Mouse (Mus musculus): ENCODE results near the gene Mrpl52.

Gene Mrpl52

DNA sequence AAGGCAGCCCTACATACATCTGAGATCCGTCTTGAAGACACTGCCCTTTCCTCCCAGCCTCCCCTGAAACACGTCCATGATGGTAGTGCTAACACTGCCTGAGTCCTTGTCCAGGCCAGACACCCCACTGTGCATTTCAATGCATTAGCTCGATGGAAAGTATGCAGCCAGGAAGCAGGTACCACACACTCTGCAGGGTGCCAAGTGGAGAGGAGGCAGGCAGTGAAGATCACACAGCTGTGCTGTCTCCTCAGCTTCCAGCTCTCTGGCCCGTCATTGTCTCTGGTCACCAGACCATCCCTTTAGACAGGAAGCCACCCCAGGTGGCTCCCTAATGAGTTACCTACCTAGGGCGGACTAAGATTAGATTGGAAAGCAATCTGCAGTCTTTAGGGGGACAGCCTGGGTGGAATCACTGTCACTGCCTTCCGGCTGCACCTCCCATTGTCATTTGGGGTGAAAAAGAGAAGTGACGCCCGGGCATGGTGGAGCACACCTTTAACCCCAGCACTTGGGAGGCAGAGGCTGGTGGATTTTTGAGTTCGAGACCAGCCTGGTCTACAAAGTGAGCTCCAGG is 14.6 kb upstream of the Mrpl52 start:
- peak; percentile 52 for DNase-seq (ENCODE audit: inconsistent ontology term)

DNA sequence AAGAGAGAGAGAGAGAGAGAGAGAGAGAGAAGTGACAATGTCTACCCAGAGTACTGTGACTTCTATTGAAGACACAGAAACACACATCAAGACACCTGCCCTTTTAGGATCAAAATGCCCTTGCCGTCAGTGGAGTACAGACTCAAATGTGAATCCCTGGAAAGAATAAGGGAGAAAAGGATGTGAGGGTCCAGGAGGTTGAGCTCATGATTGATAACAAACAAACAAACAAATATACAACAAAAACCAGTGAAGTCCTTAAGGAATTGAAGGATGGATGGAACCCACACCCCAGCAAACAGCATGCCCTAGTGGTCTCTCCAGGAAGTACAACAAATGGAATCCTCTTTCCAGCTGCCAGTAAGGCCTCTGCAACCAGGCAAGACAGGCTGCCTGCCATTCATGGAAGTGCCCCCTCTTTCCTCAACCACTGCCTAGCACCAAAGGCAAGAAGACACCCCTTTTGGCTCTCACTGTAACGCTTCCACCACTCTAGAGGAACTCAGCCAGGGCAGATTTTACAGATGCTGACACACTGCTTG is 14.0 kb upstream of the Mrpl52 start:
- DNase-seq (ENCODE audit: inconsistent ontology term): peak; percentile 47

DNA sequence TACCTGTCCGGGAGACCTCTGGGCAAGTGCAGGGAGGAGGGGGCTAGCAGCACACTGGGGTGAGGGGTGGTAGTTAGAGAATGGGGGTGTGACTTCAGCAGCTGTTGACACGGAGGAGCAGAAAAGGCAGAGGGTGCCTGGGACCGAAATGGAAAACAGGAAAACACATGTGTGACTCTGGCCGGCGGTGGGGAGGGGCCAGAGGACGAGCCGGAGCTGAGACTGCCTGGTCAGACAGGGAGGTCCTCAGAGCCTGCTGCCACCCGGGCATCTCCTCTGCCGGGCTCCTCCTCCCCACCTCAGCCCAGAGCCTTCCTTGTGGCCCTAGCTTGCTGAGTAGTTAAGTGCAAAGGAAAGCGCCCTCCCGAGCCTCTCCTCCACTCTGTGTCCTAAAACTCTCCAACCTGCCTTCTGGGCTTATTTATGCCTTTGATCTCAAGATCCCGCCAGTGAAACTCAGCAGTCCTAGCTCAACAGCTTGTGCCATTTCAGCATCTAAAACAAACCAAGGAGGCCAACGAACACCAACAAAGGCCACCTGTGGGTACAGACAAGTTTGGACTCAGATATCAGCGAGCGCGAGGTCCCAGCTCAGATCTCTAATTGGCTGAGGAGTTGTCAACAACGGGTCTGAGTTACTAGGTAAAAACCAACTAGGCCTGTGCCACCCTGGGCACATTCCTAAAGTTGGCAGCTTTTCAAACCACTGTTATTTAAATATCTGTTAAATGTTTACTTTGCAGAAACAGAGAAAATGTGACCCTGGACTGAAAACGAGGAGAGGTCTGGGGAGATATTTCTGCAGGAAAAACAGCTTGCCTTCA is 12.6 kb upstream of the Mrpl52 start:
- DNase-seq (ENCODE audit: inconsistent ontology term): no peak

DNA sequence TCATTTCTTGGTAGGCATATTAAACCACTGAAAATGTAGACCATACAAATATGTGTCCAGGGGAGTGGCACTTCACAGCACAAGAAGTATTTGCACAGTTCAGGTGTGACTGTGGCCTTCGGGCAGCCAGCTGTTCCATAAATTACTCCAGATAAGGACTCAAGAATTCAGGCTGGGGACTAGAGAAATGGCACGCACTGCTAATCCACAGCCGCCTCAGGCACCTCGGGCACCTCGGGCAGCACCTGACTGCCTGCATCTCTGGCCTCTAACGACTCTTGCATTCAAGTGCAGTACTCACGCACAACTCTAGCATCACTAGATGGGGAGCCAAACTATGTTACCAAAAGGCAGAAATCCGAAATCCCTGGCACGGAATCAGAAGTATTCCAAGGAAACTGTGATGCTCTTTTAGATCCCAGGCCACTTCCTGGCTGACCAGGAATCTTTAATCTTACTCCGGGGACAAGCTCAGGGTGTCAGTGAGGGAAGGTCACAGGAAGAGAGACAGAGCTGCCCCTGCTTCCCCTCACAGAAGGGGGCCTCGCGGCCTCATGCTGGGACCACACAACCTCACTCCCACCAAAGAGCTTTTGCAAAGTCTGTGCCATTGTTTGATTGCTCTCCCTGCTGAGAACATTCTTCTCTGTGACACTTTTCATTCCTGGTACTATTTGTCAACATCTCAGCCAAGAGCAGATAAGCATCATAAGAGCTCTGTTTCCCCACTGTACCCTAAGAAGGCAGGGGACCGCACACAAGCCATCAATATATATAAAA is 11.3 kb upstream of the Mrpl52 start:
- DNase-seq (ENCODE audit: inconsistent ontology term): no peak

DNA sequence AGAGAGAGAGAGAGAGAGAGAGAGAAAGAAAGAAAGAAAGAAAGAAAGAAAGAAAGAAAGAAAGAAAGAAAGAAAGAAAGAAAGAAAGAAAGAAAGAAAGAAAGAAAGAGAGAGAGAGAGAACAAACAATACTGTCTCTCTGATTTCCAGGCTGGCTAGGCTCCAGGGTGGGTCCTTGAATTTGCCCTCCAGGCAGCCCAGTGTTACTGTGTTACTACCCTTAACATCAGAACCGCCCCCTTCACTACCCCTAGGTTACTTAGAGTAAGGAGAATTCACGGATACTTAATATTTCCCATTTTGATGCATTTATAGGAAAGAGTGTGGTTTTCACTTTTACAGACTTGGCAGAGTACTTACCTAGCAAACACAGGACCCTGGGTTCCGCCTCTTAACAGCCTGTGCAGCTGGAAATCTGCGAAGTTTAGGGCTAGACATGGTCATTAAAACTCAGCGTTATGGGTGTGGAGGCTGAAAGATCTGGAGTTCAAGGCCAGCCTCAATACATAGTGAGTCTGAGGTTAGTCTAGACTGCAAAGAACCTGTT is 10.4 kb upstream of the Mrpl52 start:
- no peak for DNase-seq (ENCODE audit: inconsistent ontology term)

DNA sequence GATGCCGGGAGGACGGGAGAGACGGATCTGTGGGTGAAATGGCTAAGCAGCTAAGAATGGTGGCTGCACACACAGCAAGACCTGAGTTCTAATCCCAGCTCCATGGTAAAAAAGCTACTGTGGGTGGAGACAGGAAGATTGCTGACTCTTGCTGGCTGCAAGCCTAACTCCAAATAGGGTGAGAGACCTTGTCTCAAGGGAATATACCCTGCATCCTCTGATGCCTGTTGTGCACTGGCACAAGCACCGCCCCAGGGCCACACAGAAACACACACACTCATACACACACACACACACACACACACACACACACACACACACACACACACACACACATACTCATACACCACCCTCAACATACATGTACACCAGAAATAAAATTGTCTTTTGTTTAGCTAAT is 9.9 kb upstream of the Mrpl52 start:
- DNase-seq (ENCODE audit: inconsistent ontology term): no peak

DNA sequence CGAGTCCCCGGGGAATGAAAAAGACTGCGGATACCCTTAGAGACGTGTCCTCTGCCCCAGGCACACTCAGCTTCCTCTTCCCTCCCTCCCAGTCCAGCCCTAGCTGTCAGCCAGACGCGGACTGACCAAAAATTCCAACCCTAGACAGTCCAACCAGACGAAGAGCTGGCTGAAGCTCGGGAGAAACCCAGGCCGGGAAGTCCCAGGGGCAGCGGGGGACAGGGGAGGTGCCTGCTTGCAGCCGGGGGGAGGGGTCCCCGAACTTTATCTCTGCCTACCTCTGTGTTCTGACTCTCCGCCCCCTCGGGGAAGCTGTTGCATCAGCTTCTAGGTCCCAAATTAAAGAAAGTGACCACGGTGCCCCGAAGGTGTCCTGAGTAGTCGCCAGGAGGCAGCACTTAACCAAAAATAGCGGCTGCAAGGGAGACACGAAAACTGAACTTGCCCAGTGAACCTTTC is 9.1 kb upstream of the Mrpl52 start, which contains the start of gene Slc7a7:
TSS of gene Slc7a7 (minus strand) at position 158 of the 459 bp plus-strand sequence.
- DNase-seq (ENCODE audit: inconsistent ontology term): no peak

DNA sequence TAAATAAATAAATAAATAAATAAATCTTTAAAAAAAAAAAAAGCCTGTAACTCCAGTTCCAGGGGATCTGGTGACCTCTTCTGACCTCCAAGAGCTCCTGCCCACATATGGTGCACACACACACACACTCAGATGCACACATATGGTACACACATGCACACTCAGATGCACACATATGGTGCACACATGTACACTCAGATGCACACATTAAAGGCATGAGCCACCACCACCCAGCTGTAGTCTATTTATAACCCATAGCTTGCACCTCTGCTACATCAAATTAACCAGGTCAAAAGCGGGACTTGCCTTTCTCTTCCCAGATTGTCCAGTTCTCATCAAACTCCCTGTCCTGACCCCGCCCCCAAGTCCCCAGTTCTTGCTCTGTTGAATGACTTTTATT is 5.7 kb upstream of the Mrpl52 start:
- no peak for DNase-seq (ENCODE audit: inconsistent ontology term)

DNA sequence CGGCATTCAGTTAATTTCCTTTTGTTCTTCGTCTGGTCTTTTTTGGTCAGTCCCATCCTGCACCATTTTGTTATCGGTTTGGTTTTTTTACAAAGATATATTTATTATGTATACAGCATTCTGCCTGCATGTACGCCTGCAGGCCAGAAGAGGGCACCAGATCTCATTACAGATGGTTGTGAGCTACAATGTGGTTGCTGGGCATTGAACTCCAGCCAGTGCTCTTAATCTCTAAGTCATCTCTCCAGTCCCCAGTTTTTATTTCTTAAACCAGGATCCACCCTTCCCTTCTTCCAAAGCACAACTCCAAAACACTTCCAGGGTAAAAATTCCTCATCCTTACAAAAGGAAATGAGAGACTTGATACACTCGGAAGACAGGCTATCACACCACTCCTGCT is 3.3 kb upstream of the Mrpl52 start:
- DNase-seq (ENCODE audit: inconsistent ontology term): no peak

DNA sequence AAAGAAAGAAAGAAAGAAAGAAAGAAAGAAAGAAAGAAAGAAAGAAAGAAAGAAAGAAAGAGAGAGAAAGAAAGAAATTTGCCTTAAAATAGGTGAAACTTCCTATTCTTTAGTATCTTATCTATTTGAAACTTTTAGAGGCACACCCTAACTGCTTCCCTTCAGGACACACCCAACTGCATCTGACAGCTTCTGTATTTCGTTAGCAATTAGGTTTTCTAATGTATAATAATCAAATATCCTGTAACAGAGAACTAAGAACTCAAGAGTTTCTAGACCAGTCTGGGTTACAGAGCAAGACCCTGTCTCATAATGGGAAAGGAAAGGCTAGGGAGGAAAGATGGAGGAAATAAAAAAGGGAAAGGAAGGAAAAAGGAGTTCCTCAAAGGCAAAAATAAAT is 2.1 kb upstream of the Mrpl52 start:
- no peak for DNase-seq (ENCODE audit: inconsistent ontology term)

DNA sequence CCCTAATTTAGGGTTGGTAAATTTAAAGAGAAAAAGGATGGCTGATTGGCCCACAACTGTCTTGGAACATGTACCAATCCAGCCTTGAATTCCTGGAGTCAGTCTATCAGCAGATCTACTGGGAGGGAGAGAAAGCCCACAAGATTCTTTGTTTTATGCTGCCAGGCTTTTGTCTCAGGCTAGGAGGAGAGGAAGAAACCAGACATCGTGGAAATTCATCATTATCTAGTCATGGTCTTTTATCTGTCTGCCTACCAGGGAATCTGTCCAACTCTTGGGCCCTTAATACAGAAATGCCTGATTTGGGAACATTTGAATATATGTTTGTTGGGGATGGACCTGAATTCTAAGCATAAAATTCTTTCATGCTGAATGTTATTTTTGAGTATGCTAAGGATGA is 1.2 kb upstream of the Mrpl52 start:
- DNase-seq (ENCODE audit: inconsistent ontology term): no peak

DNA sequence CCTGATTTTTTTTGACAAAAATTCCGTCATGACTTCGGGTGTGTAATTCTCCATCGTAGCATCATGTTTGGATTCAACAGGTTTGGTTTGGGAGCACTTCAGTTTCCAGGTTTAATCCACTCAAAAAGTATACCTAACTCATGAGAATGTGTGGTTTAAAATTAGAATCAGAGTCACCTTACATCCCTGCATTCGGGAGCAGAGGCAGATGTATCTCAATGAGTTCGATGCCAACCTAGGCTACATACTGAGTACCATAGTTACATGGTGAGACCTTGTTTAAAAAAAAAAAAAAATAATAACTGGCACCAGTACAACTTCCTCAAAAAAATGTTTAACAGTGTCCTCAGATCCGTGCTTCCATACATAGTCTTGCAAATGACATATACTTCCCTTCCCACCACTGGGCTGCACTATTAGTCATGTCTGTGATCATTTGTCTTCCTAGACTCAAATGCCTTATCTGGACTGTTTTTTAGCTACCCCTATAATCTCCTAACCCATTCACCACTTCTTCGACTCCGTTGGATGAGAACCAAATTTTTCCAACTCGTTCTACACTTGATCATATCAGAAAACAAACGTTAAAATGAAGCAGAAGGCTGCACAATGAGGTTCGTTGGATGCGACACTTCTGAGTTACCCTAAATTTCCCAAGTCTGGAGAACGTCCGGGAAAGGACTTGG is 563 bp upstream of the Mrpl52 start:
- DNase-seq (ENCODE audit: inconsistent ontology term): no peak

DNA sequence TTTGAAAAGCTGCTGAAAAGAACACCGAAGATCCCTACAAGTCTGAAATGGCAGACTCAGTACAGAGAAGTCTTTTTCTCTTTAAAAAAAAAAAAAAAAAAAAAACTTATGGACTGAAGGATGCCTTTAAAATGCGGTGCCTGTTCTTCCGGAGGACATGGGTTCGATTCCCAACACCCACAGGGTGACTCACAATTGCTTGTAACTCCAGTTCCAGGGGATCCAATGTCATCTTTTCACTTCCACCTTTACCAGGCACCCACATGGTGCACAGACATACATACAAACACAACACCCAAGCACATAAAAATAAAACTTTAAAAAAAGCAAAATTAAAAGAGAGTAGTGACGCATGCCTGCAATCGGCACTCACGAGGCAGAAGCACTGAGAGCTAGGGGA is 987 bp downstream of the Mrpl52 start:
- DNase-seq (ENCODE audit: inconsistent ontology term): no peak

DNA sequence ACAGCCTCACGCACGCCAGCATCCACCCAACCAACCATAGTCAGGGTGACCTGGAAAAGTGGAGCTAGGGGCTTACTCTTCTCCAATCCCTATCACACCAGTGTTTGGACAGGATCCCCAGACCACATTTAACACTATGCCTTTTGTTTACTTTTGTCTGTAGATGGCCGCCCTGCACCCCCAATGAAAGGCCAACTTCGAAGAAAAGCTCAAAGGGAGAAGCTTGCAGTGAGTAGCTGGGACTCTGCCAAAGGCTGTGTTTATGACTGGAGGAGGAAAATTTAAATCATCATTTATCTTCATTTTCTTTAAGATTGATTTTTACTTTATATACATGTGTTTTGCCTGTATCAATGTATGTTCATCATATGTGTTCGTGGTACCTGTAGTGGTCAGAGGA is 1.7 kb downstream of the Mrpl52 start:
- DNase-seq (ENCODE audit: inconsistent ontology term): no peak

DNA sequence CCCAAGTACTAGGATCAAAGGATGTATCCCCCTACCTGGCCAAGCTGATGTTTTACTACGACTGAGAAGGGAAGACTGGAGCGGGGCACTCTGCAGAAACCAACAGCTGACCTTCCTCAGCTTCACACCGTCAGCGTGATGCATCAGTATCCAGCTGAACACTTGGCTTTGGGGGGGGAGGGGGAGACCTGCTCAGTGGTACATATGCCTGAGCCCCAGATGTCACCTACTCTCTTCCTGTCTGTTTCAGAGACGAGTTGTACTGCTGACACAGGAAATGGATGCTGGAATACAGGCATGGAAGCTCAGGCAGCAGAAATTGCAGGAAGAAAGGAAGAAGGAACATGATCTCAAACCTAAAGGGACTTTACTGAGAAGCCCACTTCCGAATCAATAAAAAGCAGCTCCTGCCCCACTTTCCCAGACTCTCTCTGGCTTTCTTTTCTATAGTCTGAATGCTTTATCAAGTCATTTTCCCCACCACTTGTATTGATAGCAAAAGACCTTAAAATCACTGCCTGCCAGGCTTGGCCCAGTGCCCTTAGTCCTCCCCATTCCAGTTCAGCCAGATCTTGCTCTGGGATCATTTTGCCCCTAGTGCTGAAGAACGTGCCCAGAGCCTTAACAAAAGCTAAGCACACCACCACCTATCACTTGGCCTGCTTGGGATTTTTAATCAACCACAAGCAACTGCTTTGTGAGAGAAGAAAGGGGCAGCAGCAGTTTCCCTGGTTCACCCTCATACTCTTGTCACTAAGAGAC is 2.8 kb downstream of the Mrpl52 start:
- no peak for DNase-seq (ENCODE audit: inconsistent ontology term)

DNA sequence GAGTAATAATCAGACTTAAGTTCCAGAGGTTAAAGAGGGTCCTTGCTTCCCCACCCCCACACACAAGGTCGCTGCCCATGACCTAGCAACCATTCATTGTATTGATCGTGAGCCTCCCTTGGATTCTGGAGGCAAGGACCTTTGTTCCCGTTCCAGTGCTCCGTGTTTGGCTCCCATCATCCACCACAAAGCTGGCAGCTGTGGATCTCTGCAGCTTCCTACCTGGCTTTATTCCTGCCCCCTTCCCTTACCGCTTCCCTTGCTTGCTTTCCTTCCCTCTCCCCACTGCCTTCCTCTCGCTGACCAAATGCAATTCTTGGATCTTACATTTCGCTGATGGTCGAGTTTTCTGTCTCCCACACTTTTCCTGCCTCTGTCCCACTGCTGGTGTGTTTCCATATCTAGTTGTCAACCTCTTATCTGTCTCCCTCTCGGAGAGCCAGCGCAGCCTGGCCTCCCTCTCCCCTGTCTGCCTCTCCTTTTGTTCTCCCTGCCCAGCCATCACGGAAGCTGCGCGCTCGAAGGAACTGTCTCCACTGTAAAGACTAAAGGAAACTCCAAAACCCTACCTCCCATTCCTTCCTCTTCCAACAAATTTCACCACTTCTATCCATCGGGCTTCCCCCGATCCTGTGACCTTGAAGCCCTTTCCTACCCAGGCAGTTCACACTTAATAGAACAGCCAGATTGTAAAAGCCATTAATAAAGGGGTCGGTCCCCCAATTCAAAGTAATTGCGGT is 3.9 kb downstream of the Mrpl52 start:
- DNase-seq (ENCODE audit: inconsistent ontology term): no peak

DNA sequence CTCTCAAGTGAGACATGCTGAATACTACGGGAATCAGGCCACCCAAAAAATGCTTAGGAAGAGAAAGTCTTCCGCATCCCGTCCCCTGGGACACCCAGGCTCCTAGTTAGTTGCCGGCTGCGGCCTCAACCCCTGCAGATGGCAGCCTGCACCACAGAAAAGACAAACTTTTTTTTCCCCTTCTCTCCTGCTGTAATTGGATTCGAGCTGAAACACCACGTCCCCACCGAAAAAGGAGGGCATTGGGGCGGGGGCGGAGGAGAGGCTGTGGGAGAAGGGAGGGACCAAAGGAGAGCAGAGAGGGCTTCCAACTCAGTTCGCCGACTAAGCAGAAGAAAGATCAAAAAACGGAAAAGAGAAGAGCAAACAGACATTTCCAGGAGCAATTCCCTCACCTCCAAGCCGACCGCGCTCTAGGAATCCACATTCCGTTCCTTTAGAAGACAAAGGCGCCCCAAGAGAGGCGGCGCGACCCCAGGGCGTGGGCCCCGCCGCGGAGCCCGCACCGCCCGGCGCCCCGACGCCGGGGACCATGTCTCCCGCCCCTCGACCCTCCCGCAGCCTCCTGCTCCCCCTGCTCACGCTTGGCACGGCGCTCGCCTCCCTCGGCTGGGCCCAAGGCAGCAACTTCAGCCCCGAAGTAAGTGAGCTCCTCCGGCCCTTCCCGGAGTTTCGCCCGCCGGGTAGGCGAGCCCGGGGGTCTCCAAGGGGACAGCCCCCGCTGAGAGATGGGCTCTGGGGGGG is 4.8 kb downstream of the Mrpl52 start, which contains the start of gene Mmp14:
TSS of gene Mmp14 (plus strand) at position 279 of the 744 bp plus-strand sequence.
- peak; percentile 97 for DNase-seq (ENCODE audit: inconsistent ontology term)

DNA sequence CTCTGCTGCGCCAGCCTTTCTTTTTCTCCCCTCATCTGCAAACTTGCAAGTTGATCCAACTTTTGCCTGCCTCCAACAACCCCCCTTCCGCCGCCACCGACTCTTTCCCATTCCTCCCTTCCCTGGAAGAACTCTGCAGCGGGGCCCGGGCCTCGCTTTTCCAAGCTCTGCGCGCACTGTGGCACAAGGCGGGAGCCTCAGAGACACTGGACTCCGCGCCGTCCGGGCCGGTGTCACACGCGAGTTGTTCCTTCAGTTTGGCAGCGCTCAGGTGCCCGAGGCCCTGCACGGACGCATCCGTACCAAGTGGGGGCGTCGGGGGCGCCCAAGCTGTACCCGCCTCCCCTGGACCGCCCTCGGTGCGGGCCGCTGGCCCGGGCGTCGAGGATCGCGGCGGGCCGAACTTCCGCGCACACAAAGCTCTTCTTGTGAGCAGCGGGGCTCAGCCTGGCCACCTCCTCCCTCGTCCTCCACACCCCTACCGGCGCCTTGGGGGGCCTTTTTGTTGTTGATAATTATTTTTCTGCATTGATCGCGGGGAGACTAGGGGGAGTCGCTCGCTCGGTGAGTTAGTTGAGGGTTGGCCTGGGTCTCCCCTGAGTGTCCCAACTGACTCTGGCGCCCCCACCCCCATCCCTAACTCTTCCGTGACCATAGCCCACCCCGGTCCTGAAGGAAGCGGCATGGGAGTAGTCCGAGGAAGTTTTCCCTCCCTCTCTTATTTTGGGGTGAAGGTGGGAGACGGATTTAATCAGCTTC is 5.5 kb downstream of the Mrpl52 start:
- peak; percentile 68 for DNase-seq (ENCODE audit: inconsistent ontology term)

Measured in Muller cell, postnatal 12 days (primary cell).